Mouse (Mus musculus): ENCODE results near the gene Myo18b.

Myo18b gene

GRCm38 (mm10) chr5:112671961-112672360, 224.2 kb downstream of the Myo18b start:
- no peak for DNase-seq (ENCODE audit: low read depth)

GRCm38 (mm10) chr5:112667153-112667552, 229.0 kb downstream of the Myo18b start:
- DNase-seq (ENCODE audit: low read depth): no peak

- no peak for DNase-seq (ENCODE audit: low read depth)
Observed at GRCm38 (mm10) chr5:112665661-112666060, 230.5 kb downstream of the Myo18b start.

GRCm38 (mm10) chr5:112663701-112664100, 232.5 kb downstream of the Myo18b start:
- DNase-seq (ENCODE audit: low read depth): no peak

GRCm38 (mm10) chr5:112660924-112661431, 235.2 kb downstream of the Myo18b start:
- peak; percentile 44 for DNase-seq (ENCODE audit: low read depth)

- DNase-seq (ENCODE audit: low read depth): no peak
Observed at GRCm38 (mm10) chr5:112659295-112659694, 236.9 kb downstream of the Myo18b start.

GRCm38 (mm10) chr5:112656811-112657210, 239.4 kb downstream of the Myo18b start:
- no peak for DNase-seq (ENCODE audit: low read depth)

- no peak for DNase-seq (ENCODE audit: low read depth)
Observed at GRCm38 (mm10) chr5:112655986-112656541, 240.1 kb downstream of the Myo18b start.

GRCm38 (mm10) chr5:112655529-112655928, 240.6 kb downstream of the Myo18b start:
- no peak for DNase-seq (ENCODE audit: low read depth)

- DNase-seq (ENCODE audit: low read depth): no peak
Observed at GRCm38 (mm10) chr5:112652036-112652435, 244.1 kb downstream of the Myo18b start.

- DNase-seq (ENCODE audit: low read depth): no peak
Observed at GRCm38 (mm10) chr5:112649164-112649702, 246.9 kb downstream of the Myo18b start.

GRCm38 (mm10) chr5:112646871-112647270, 249.3 kb downstream of the Myo18b start:
- DNase-seq (ENCODE audit: low read depth): no peak

GRCm38 (mm10) chr5:112645535-112645934, 250.6 kb downstream of the Myo18b start:
- no peak for DNase-seq (ENCODE audit: low read depth)

- DNase-seq (ENCODE audit: low read depth): no peak
Observed at GRCm38 (mm10) chr5:112643533-112644272, 252.5 kb downstream of the Myo18b start.

GRCm38 (mm10) chr5:112642731-112643130, 253.4 kb downstream of the Myo18b start:
- peak; percentile 16 for DNase-seq (ENCODE audit: low read depth)

GRCm38 (mm10) chr5:112641770-112642169, 254.4 kb downstream of the Myo18b start:
- DNase-seq (ENCODE audit: low read depth): no peak

GRCm38 (mm10) chr5:112641131-112641530, 255.0 kb downstream of the Myo18b start:
- no peak for DNase-seq (ENCODE audit: low read depth)

GRCm38 (mm10) chr5:112640651-112641050, 255.5 kb downstream of the Myo18b start:
- DNase-seq (ENCODE audit: low read depth): no peak

Measured in NIH3T3 (cell line).